Mouse (Mus musculus): ENCODE data around the gene Rbx1. TPM values are rescaled to one million over a fixed set of nuclear protein-coding genes. Genes with fewer than 3 reads are reported as not detected.

Gene Rbx1
- 125 and 199 TPM in 2 replicates for total RNA-seq (2017)

DNA sequence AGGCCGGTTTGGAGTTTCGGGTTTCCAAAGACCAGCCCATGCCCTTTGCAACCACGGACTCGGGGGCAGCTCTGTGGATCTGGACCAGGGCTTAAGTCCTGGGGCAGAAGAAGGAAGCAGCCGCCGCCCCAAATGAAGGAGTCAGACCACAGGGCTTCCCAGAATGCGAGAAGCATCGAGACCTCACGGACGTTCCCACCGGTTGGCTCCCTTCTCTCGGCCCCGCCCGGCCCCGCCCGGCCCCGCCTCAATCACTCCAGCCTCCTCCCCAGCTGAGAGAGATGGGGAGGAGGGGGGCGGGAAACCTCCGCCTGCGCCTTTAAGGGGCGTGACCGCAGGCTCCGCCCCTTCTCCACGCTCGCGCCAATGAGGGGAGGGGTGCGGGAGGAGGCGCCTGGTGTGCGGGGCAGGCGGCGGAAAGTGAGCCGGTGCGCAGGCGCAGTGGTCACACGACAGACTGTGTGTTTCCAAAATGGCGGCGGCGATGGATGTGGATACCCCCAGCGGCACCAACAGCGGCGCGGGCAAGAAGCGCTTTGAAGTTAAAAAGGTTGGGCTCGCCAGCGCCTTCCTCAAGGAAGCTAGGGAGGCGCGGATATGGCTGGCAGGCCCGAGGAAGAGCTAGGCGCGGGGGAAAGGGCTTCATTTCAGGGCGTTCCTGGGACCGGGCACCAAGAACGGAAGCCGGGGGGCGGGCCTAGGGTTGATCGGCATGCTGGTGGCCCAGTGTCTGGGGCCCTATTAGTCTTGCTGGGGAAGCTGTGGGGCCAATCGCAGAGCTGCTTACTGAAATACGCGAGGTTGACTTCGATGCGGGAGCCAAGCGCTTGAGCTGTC lies at the start of gene Rbx1:
Rbx1 (plus strand) TSS at position 396 of the 837 bp plus-strand sequence.
- ATAC-seq (replicated peaks in 1 of 2; ENCODE audit: insufficient read depth in 1 of 2, low FRiP score in 2 of 2, low TSS enrichment in 1 of 2, low read depth in 1 of 2, poor library complexity in 2 of 2, severe bottlenecking in 2 of 2): peak; percentile 92 to 93

DNA sequence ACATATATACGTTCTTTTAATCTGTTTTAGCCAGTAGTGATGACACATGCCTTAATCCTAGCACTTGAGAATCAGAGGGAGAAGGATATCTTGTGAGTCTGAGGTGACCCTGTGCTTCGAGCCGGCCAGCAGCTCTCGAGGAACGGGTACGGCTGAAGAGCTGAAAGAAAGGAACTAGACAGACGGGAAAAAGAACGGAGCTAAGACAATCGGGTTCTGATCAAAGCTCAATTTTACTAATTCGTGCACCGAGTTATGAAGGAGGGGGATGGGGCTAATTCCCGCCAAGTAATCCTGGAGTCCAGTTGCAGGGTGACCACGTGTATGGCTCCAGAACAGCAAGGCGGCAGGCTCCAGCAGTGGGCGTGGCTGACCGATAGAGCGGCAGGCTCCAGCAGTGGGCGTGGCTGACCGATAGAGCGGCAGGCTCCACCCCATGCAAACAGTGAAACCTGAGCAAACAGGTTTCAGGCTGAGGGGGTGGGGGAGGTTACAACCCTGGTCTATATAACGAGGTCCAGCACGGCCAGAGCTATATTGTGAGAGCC lies 49.3 kb upstream of the Rbx1 start:
- peak; percentile 75 to 77 for ATAC-seq (replicated peaks in 1 of 2; ENCODE audit: insufficient read depth in 1 of 2, low FRiP score in 2 of 2, low TSS enrichment in 1 of 2, low read depth in 1 of 2, poor library complexity in 2 of 2, severe bottlenecking in 2 of 2)

DNA sequence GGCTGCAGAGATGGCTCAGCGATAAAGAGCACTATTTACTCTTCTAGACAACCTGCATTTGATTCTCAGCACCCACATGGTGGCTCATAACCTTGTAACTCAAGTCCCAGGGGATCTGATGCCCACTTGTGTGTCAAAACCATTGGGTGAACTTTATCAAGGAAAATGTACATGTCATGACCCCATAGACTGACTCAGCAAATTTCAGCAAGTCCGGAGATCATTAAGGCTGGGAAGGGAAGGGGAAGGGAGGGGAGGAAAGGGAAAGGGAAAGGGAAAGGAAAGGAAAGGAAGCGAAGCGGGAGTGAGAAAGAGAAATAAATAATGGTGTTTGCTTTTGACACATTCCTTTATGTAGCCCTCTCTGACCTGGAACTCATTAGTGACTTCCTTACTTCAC lies 48.0 kb upstream of the Rbx1 start:
- ATAC-seq (replicated peaks in 1 of 2; ENCODE audit: insufficient read depth in 1 of 2, low FRiP score in 2 of 2, low TSS enrichment in 1 of 2, low read depth in 1 of 2, poor library complexity in 2 of 2, severe bottlenecking in 2 of 2): no peak

DNA sequence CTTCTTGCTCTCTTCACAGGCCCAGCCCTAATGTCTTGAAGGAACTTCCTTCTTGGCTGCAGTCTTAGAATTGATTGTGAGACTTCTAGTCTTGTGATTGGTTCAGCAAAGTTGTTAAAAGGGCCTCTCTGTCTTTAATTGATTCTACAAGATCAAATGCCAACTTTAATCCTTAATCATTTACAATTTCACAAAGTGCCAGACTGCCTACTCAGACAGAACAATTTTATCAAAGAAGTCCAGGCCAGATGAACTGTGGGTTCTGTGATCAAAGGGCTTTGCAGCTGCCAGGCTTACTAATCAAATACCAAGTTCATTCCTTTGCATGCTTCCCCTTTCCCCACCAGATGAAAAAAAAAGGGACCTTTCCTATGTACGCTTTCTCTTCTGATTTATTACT lies 44.6 kb upstream of the Rbx1 start:
- ATAC-seq (replicated peaks in 1 of 2; ENCODE audit: insufficient read depth in 1 of 2, low FRiP score in 2 of 2, low TSS enrichment in 1 of 2, low read depth in 1 of 2, poor library complexity in 2 of 2, severe bottlenecking in 2 of 2): peak; percentile 66 to 75; a peak in 3 of 4 replicates

DNA sequence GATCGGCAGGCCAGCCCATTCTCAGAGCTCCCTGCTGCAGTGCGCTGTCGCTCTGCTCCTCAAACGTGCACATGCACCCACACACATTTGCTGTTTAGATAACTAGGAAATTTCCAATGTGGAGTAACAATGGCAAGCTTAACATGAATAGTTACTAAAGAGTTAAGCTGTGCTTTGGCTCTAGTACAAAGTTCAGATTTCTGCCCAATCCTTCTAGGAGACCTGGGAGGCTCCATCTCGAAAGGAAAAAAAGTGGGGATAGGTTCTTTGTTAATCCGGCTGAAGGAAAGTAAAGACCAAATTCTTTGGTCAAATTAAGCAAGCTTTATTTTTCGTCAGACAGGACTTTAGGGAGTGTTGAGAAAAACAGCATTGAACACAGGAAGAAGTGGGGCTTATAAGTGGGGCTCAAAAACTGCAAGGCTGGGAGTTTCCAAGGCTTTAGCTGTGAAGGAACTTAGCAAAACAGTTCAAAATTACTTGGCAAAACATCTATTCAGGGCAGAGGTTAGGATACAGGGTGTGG lies 43.9 kb upstream of the Rbx1 start:
- no peak for ATAC-seq (replicated peaks in 1 of 2; ENCODE audit: insufficient read depth in 1 of 2, low FRiP score in 2 of 2, low TSS enrichment in 1 of 2, low read depth in 1 of 2, poor library complexity in 2 of 2, severe bottlenecking in 2 of 2)

DNA sequence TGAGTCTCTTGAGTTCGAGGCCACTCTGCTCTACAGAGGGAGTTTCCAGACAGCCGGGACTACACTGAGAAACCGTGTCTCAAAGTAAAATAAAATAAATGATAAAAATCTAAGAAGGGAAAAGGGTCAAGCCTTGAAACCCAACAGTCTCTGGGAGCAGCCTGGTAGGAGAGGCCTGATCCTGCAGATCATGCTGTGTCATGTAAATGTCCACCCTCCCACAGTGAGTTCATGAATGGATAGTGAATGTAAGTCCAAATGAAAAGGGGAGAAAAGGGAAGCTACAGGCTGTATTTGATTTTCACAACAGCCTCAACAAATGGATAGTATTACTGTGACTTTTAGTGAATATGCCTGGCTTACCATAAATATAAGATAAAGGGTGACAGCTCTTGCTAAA lies 40.8 kb upstream of the Rbx1 start:
- no peak for ATAC-seq (replicated peaks in 1 of 2; ENCODE audit: insufficient read depth in 1 of 2, low FRiP score in 2 of 2, low TSS enrichment in 1 of 2, low read depth in 1 of 2, poor library complexity in 2 of 2, severe bottlenecking in 2 of 2)

DNA sequence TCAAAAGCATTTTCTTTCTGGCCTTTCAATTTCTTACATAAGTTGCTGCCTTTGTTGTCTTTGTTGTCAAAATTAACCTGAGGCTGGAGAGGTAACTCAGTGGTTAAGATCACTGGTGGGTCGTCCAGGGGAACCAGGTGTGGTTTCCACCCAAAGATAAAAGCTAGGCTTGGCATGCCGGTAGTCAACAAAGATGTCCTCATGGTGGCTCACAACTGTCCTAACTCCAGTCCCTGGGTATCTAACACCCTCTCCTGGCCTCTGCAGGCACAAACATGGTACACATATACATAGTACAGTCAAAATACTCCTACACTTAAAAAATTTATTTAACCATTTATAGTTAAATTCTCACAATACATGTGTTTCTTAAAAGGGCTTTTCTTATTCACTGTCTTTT lies 38.1 kb upstream of the Rbx1 start:
- 0 out of 4 replicates have a peak, but pooled peaks of 1 of the 2 experiments have one; percentile 12 for ATAC-seq (replicated peaks in 1 of 2; ENCODE audit: insufficient read depth in 1 of 2, low FRiP score in 2 of 2, low TSS enrichment in 1 of 2, low read depth in 1 of 2, poor library complexity in 2 of 2, severe bottlenecking in 2 of 2)

DNA sequence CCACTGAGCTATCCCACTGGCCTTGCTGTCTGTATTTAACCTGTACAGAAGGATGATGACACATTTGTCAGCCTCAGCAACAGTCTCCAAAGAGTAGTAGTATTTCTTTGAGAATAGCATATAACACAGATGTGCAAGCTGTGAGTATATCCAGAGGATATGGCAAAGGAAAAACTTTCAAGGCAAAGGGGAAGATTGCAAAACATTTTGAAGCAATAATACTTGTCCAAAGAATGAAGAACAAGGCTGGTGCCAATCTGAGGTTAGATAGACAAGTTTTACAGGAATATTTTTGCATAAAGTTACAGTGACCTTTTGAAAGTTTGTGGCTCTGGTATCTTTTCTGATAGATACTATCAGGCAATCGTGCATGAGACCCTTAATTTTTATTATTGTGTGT lies 34.9 kb upstream of the Rbx1 start:
- ATAC-seq (replicated peaks in 1 of 2; ENCODE audit: insufficient read depth in 1 of 2, low FRiP score in 2 of 2, low TSS enrichment in 1 of 2, low read depth in 1 of 2, poor library complexity in 2 of 2, severe bottlenecking in 2 of 2): no peak

DNA sequence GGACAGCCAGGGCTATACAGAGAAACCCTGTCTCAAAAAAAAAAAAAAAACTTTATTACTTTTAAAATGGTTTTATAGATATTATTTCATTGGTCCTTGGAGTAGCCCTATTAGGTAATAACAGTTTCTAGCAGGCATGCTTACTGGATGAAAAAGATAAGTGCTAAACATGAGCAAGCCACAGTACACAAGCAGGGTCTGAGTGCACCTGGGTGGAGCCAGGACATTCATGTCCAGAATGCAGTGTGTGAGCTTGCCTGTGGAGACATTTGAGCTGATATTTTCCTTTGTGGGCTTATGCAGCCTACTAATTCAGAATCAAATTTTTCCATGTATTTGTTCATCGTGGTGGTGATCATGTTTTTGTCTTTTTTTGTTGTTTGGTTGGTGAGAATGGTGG lies 27.8 kb upstream of the Rbx1 start:
- no peak for ATAC-seq (replicated peaks in 1 of 2; ENCODE audit: insufficient read depth in 1 of 2, low FRiP score in 2 of 2, low TSS enrichment in 1 of 2, low read depth in 1 of 2, poor library complexity in 2 of 2, severe bottlenecking in 2 of 2)

DNA sequence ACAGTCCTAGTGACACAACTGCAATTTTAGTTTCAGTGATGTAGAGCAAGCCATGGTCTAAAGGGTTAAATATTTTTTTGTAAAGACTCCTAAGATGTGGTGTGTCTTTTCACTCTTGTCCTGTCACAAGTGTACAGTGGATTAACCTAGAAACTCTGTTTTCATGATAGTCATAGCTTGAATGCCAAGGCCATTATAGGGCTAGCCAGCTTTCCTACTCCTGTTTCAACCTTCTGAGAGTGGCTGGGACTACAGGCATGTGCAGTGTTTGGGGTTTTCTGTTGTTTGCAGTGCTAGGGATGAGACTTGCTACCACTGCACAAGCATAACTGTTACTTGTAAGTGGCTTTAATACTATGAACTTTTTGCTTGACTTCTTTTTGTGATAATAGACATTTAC lies 26.9 kb upstream of the Rbx1 start:
- no peak for ATAC-seq (replicated peaks in 1 of 2; ENCODE audit: insufficient read depth in 1 of 2, low FRiP score in 2 of 2, low TSS enrichment in 1 of 2, low read depth in 1 of 2, poor library complexity in 2 of 2, severe bottlenecking in 2 of 2)

DNA sequence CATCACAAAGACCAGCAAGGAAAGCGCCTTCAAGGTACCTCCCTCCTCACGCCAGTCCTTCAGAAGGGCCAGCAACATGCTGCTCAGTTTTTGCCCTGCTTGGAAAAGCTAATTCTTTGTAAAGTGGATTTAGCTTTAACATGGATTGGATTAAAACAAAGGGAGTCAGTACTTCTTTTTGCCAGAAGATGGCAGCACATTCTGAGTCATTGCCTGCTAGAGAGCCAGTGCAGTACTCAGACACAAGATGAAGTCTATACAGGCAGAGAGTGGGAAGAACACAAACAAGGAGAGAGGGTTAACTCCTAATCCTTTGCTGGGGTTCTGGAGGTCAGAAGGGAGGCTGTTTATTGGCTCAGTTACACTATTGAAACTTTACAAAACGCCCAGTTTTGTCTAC lies 17.6 kb upstream of the Rbx1 start:
- peak; percentile 76 to 86 for ATAC-seq (replicated peaks in 1 of 2; ENCODE audit: insufficient read depth in 1 of 2, low FRiP score in 2 of 2, low TSS enrichment in 1 of 2, low read depth in 1 of 2, poor library complexity in 2 of 2, severe bottlenecking in 2 of 2)

DNA sequence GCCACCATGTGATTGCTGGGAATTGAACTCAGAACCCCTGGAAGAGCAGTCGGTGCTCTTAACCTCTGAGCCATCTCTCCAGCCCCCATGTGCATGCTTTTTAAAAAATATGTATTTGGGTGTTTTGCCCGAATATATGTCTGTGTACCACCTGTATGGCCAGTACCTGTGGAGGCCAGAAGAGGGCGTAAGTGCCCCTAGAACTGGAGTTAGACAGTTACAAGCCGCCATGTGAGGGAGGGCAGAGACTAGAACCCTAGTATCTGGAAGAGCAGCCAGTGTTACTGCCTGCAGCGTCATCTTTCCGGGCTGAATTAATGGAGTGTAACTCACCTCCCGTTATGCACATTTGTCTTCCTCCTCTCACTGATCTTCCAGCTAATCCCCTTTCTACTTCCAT lies 4.6 kb upstream of the Rbx1 start:
- ATAC-seq (replicated peaks in 1 of 2; ENCODE audit: insufficient read depth in 1 of 2, low FRiP score in 2 of 2, low TSS enrichment in 1 of 2, low read depth in 1 of 2, poor library complexity in 2 of 2, severe bottlenecking in 2 of 2): no peak

DNA sequence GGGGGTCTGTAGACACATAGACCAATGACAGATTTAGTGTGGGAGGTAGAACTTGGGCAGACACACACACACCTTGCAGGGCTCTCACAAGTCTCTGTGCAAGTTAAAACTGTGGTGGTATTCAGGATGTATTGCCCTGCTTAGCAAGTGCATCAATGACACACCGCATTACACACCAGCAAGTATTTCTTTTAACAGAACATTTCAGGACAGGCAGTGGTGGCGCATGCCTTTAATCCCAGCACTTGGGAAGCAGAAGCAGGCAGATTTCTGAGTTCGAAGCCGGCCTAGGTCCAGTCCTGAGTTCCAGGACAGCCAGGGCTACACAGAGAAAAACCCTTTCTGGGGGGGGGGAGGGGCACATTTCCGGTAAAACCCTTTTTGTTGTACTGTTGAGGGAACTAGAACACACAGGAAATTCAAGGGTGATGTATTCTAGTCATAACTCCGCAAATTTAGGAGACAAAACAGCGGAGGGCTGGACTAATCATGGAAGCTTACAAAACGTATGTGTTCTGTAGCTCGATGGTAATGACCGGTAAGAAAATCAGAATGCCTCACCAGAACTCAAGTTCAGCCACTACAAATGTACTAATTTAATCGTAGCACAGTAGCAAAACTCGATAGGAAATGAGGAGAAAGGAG lies 958 bp upstream of the Rbx1 start:
- no peak for ATAC-seq (replicated peaks in 1 of 2; ENCODE audit: insufficient read depth in 1 of 2, low FRiP score in 2 of 2, low TSS enrichment in 1 of 2, low read depth in 1 of 2, poor library complexity in 2 of 2, severe bottlenecking in 2 of 2)

DNA sequence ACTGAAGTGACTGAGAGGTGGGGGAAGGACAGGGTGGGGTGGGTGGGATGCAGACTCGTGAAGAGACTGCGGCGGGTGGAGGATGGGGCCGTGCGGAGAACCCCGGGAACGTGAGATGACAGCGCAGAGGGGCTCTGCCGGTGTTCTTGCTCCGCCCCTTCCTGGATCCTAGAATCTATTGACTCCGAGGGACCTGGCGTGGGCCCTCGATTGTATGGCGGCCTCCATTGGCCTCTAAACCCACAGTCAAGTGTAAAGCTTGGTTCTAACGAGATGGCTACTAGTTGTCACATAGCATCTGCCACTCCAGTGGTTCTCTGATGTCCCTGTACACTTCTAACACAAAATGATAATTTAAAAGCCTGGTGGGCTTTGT lies 630 bp downstream of the Rbx1 start:
- ATAC-seq (replicated peaks in 1 of 2; ENCODE audit: insufficient read depth in 1 of 2, low FRiP score in 2 of 2, low TSS enrichment in 1 of 2, low read depth in 1 of 2, poor library complexity in 2 of 2, severe bottlenecking in 2 of 2): peak in 1 of 2 experiments; percentile 25; a peak in 2 of 4 replicates

DNA sequence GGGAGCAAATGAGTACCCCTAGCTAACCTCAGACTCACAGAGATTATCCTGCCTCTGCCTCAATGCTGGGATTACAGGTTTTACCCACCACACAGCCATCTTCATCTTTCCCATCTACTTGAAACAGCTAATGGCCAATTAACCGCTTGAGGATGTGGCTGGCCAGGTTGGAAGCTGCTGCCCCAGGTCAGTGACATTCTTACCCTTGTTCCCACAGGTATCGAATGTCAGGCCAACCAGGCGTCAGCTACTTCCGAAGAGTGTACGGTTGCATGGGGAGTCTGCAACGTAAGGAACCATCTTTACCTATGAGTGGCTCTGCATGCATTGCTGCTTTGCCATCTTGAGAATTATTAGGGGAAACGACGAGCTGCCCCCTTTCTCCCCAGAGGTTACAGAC lies 4.6 kb downstream of the Rbx1 start:
- ATAC-seq (replicated peaks in 1 of 2; ENCODE audit: insufficient read depth in 1 of 2, low FRiP score in 2 of 2, low TSS enrichment in 1 of 2, low read depth in 1 of 2, poor library complexity in 2 of 2, severe bottlenecking in 2 of 2): no peak

DNA sequence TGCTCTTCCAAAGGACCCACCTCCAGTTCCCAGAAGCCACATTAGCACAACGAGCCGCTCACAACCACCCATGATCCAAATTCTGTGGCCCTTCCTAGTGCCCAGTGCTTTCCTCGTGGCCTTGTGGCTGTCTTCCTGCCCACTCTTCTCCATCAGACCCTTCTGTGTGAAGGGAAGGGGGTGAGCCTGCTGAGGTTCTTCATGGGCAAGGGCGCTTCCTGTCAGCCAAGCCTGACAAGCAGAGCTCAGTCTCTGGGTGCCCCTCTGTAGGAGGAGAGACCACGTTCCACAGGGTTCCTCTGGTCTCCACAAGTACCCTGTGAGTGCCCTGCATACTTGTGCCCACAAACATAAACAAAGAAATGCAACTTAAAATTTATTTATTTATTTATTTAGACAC lies 6.2 kb downstream of the Rbx1 start:
- no peak for ATAC-seq (replicated peaks in 1 of 2; ENCODE audit: insufficient read depth in 1 of 2, low FRiP score in 2 of 2, low TSS enrichment in 1 of 2, low read depth in 1 of 2, poor library complexity in 2 of 2, severe bottlenecking in 2 of 2)

DNA sequence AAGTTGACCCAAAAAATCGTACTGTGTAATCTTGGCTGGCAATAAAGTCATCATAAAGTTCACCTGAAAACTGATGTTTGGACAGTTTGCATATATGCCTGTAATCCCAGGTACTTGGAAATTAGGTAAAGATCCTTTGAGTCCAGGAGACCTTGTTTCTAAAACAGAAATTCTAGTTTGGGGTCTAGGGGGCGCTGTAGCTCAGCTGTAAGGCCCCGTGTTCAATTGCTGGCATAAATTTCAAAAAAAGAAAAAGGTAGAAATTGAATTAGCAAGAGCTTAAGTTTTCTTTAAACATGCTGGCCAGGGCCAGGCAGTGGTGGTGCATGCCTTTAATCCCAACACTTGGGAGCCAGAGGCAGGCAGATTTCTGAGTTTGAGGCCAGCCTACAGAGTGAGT lies 9.6 kb downstream of the Rbx1 start:
- no peak for ATAC-seq (replicated peaks in 1 of 2; ENCODE audit: insufficient read depth in 1 of 2, low FRiP score in 2 of 2, low TSS enrichment in 1 of 2, low read depth in 1 of 2, poor library complexity in 2 of 2, severe bottlenecking in 2 of 2)

DNA sequence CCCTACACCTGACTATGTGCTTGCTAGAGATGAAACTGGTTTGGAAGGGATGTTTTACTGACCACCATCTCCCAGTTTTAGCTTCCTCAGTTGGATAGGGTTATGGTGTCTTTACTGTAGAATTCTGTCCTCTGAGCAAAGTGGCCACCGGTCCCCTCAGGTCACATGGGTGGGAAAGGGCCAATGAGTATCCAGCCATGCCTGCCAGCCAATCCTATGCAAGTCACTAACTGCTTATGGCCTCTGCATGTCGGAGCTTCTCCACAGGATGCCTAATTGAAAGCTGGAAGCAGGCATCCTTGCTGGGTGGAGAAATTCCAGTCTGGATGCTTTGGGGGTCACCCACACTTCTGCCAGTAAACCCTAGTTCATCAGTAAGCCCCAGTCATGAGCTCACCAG lies 10.5 kb downstream of the Rbx1 start:
- no peak for ATAC-seq (replicated peaks in 1 of 2; ENCODE audit: insufficient read depth in 1 of 2, low FRiP score in 2 of 2, low TSS enrichment in 1 of 2, low read depth in 1 of 2, poor library complexity in 2 of 2, severe bottlenecking in 2 of 2)
